Mouse (Mus musculus): ENCODE results near the gene Tank.

- TF ChIP-seq CTCF (IDR thresholded peaks at IDR 0.05; ENCODE audit: borderline replicate concordance, control insufficient read depth, extremely low read depth, insufficient read depth, low read length, poor library complexity) (no peak), POLR2A (IDR thresholded peaks at IDR 0.05; ENCODE audit: control insufficient read depth, extremely low read depth, insufficient read depth, low read length, poor library complexity) (no peak)
Observed at GRCm38 (mm10) chr2:61592699-61593029, 14.3 kb downstream of the Tank start.

All from thymus, adult 2 months (tissue).